Comparison of ENCODE assay signal across 23 mouse cellular contexts in the genomic region with DNA sequence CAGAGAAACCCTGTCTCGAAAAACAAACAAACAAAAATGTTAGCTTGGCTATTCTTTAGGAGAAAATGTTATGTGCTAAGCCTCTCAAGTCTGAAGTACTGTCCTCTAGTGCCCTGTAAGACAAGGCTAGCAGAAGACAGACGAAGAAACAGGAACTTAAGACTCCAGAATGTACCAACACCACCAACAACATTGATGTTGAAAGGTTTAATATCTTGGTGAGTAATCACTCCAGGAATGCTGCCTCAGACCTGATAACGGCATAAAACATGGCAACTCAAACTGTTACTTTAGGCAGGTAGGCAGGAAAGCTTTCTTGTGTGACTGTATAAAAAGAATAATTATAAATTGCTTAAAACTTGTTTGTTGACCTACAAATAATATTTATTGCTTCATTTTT.
"Had no signal": no experiment of that assay in that cellular context is flagged by ENCODE, and none has a peak within 500 bp of the region (broad histone marks: within the 10 kb centered on the region; RNA-seq: fewer than 3 reads in every experiment).

No protein-coding gene starts in this region.

- H3K9me3 ChIP-seq: heart, embryonic 10.5 days; heart, embryonic 12.5 days; hindbrain, embryonic 10.5 days; hindbrain, embryonic 12.5 days; intestine, embryonic 15.5 days; limb, embryonic 10.5 days; limb, embryonic 12.5 days had no signal

- DNase-seq: gastrocnemius, postnatal 14 days; gastrocnemius, postnatal 36 days; heart, adult 18-20 months; heart, postnatal 10 days; heart, postnatal 4 days; kidney, adult 18-20 months; kidney, adult 8-10 months; kidney, postnatal 10 days; kidney, postnatal 25 days; kidney, postnatal 4 days; liver had no signal

- H3K9ac ChIP-seq: heart, embryonic 12.5 days; hindbrain, embryonic 12.5 days; hindbrain, embryonic 14.5 days; intestine, embryonic 15.5 days; limb, embryonic 12.5 days had no signal

- ATAC-seq: hindbrain, embryonic 16.5 days; intestine, embryonic 15.5 days; intestine, postnatal 0 days had no signal

- H3K27me3 ChIP-seq: heart, embryonic 12.5 days; hindbrain, embryonic 12.5 days; intestine, embryonic 15.5 days; limb, embryonic 12.5 days had no signal

- H3K27ac ChIP-seq: heart, embryonic 10.5 days; hindbrain, embryonic 10.5 days; hindbrain, embryonic 12.5 days; hindbrain, embryonic 14.5 days; intestine, embryonic 15.5 days; layer of hippocampus, adult 2 months; left cerebral cortex, adult 2 months; limb, embryonic 10.5 days; limb, embryonic 12.5 days had no signal

- H3K4me1 ChIP-seq: heart, embryonic 10.5 days; heart, embryonic 12.5 days; hindbrain, embryonic 10.5 days; hindbrain, embryonic 12.5 days; intestine, embryonic 15.5 days; limb, embryonic 10.5 days; limb, embryonic 12.5 days had no signal

- H3K4me3 ChIP-seq: heart, embryonic 10.5 days; heart, embryonic 12.5 days; hindbrain, embryonic 10.5 days; hindbrain, embryonic 12.5 days; intestine, embryonic 15.5 days; layer of hippocampus, adult 2 months; left cerebral cortex, adult 2 months; limb, embryonic 10.5 days; limb, embryonic 12.5 days had no signal
